25 mouse cellular contexts compared by ENCODE assay signal in genomic region chr11:46698830-46699229, GRCm38 (mm10). TPM values are rescaled to one million over a fixed set of nuclear protein-coding genes. Genes with fewer than 3 reads are reported as not detected.
DNase-seq lines count a peak whose midpoint lies in the region; ATAC-seq and TF ChIP-seq lines count a peak whose summit lies in the region.
"Had no signal": no experiment of that assay in that cellular context is flagged by ENCODE, and none has a peak within 500 bp of the region (broad histone marks: within the 10 kb centered on the region; RNA-seq: fewer than 3 reads in every experiment).

No protein-coding gene starts in this region.

- peak overlapping the region; percentile 97 for H3K4me2 ChIP-seq in CH12.LX (ENCODE audit: insufficient read depth, low read depth, poor library complexity, severe bottlenecking)
- peak overlapping the region; percentile 4 for H3K4me2 ChIP-seq in liver, postnatal 0 days (ENCODE audit: low read depth, low read length)
- H3K4me2 ChIP-seq in midbrain, postnatal 0 days (ENCODE audit: low read depth, low read length, poor library complexity, severe bottlenecking), result no peak overlapping the region
- H3K4me2 ChIP-seq: embryonic facial prominence, embryonic 13.5 days; midbrain, embryonic 15.5 days; neural tube, embryonic 15.5 days had no signal

- dilution Hi-C loops in CH12.LX (cut with MboI; ENCODE audit: extremely low pct_ligation_motif_present, extremely low pct_unique_long_range_greater_than_20kb, low sequenced_read_pairs), result no loop called here

- peak overlapping the region; percentile 56 to 69 (median 66) for H3K4me3 ChIP-seq in CH12.LX (replicated peaks in 1 of 3; ENCODE audit: low read depth in 2 of 3, low read length in 2 of 3, poor library complexity in 1 of 3)
- no peak overlapping the region for H3K4me3 ChIP-seq in liver, postnatal 0 days (ENCODE audit: low read depth, low read length)
- H3K4me3 ChIP-seq in midbrain, postnatal 0 days (ENCODE audit: low read depth, low read length), result no peak overlapping the region
- H3K4me3 ChIP-seq: embryonic facial prominence, embryonic 13.5 days; hindbrain, embryonic 10.5 days; megakaryocyte, embryonic 14.5 days; midbrain, embryonic 15.5 days; neural tube, embryonic 15.5 days had no signal

- WGBS in liver, postnatal 0 days (ENCODE audit: insufficient replicate concordance), result 51% methylated on average over 5 of the region's 5 CpGs
- WGBS in midbrain, postnatal 0 days, result 78% methylated on average over 5 of the region's 5 CpGs

- no peaks in the 10 kb centered on the region for H3K27me3 ChIP-seq in CH12.LX (replicated peaks)
- no peaks in the 10 kb centered on the region for H3K27me3 ChIP-seq in liver, postnatal 0 days (ENCODE audit: insufficient read depth, low read length)
- no peaks in the 10 kb centered on the region for H3K27me3 ChIP-seq in midbrain, postnatal 0 days (ENCODE audit: insufficient read depth, low read length)
- H3K27me3 ChIP-seq: embryonic facial prominence, embryonic 13.5 days; megakaryocyte, embryonic 14.5 days; midbrain, embryonic 15.5 days; neural tube, embryonic 15.5 days; Patski had no signal

- ATAC-seq in liver, postnatal 0 days, result peak; percentile 53
- no peak for ATAC-seq in midbrain, postnatal 0 days (ENCODE audit: low FRiP score)
- ATAC-seq: forebrain, embryonic 14.5 days; lung, postnatal 0 days; midbrain, embryonic 15.5 days; Patski had no signal

- H3K36me3 ChIP-seq in CH12.LX (replicated peaks in 1 of 2; ENCODE audit: control insufficient read depth in 1 of 2, insufficient read depth in 1 of 2, low read length in 1 of 2), result peaks cover 0 to 7% of the 10 kb centered on the region in 2 experiments
- no peaks in the 10 kb centered on the region for H3K36me3 ChIP-seq in liver, postnatal 0 days (replicated peaks; ENCODE audit: insufficient read depth, low read length)
- H3K36me3 ChIP-seq in midbrain, postnatal 0 days (ENCODE audit: insufficient read depth, low read length), result no peaks in the 10 kb centered on the region
- H3K36me3 ChIP-seq: embryonic facial prominence, embryonic 13.5 days; hindbrain, embryonic 10.5 days; midbrain, embryonic 15.5 days; neural tube, embryonic 15.5 days had no signal

- peak; percentile 55 for TF ChIP-seq POLR2A in CH12.LX (IDR thresholded peaks at IDR 0.05; ENCODE audit: low read depth, low read length)

- TF ChIP-seq RAD21 in CH12.LX (IDR thresholded peaks at IDR 0.05; ENCODE audit: low read depth, low read length), result no peak; the same call in none of the 2 replicates

- in situ Hi-C loops in CH12.LX (cut with MboI; ENCODE audit: low pct_ligation_motif_present, low pct_unique_long_range_greater_than_20kb, low sequenced_read_pairs), result loop anchor here (10.0 kb wide), 1 partner anchor 46 kb away; no protein-coding TSS in a partner anchor

- peak; percentile 92 for TF ChIP-seq EP300 in CH12.LX (IDR thresholded peaks at IDR 0.05; ENCODE audit: low read length)
- TF ChIP-seq EP300 in liver, postnatal 0 days (IDR thresholded peaks at IDR 0.05; ENCODE audit: low read depth), result no peak

- no peak for TF ChIP-seq CTCF in CH12.LX (conservative IDR thresholded peaks at IDR 0.05 in 1 of 2, IDR thresholded peaks at IDR 0.05 in 1 of 2; ENCODE audit: low read depth in 2 of 2, low read length in 2 of 2)
- no peak for TF ChIP-seq CTCF in liver, postnatal 0 days (IDR thresholded peaks at IDR 0.05; ENCODE audit: low read depth)
- no peak for TF ChIP-seq CTCF in midbrain, postnatal 0 days (IDR thresholded peaks at IDR 0.05)

- peak; percentile 5 for DNase-seq in kidney, postnatal 14 days
- no peak for DNase-seq in kidney, postnatal 10 days
- DNase-seq in A20 (ENCODE audit: low read depth, low spot score) (peak; percentile 88), CH12.LX (ENCODE audit: extremely low read depth) (peak; percentile 87)
- no peak for DNase-seq in liver, postnatal 0 days
- no peak for DNase-seq in midbrain, postnatal 0 days (ENCODE audit: low spot score)
- DNase-seq in embryo, embryonic 11 days, result no peak
- DNase-seq: adrenal gland, adult 8-10 months; cerebellum, adult 9-10 months; gastrocnemius, postnatal 25 days had no signal

- peaks cover 23% of the 10 kb centered on the region for H3K79me2 ChIP-seq in CH12.LX (replicated peaks; ENCODE audit: control insufficient read depth, extremely low read depth, insufficient read depth, poor library complexity, severe bottlenecking)

- H3K9me3 ChIP-seq in CH12.LX (replicated peaks; ENCODE audit: low read length), result peaks cover 8% of the 10 kb centered on the region
- no peaks in the 10 kb centered on the region for H3K9me3 ChIP-seq in liver, postnatal 0 days (ENCODE audit: low read length)
- H3K9me3 ChIP-seq in midbrain, postnatal 0 days (ENCODE audit: low read length), result no peaks in the 10 kb centered on the region
- H3K9me3 ChIP-seq: hindbrain, embryonic 10.5 days; midbrain, embryonic 15.5 days had no signal

- peaks cover 0 to 37% of the 10 kb centered on the region in 2 experiments; a peak in 2 of 4 replicates for H3K4me1 ChIP-seq in CH12.LX (ENCODE audit: control insufficient read depth in 1 of 2, insufficient read depth in 2 of 2)
- H3K4me1 ChIP-seq in liver, postnatal 0 days (ENCODE audit: insufficient read depth), result no peaks in the 10 kb centered on the region
- H3K4me1 ChIP-seq in midbrain, postnatal 0 days (ENCODE audit: insufficient read depth, low read length), result no peaks in the 10 kb centered on the region
- H3K4me1 ChIP-seq: embryonic facial prominence, embryonic 13.5 days; hindbrain, embryonic 10.5 days; megakaryocyte, embryonic 14.5 days; midbrain, embryonic 15.5 days; neural tube, embryonic 15.5 days had no signal

- peak overlapping the region; percentile 71 for H3K9ac ChIP-seq in CH12.LX (ENCODE audit: insufficient read depth, low read depth)
- H3K9ac ChIP-seq in liver, postnatal 0 days (replicated peaks), result no peak overlapping the region
- no peak overlapping the region for H3K9ac ChIP-seq in midbrain, postnatal 0 days (replicated peaks; ENCODE audit: low read length, poor library complexity, severe bottlenecking)
- H3K9ac ChIP-seq: embryonic facial prominence, embryonic 13.5 days; midbrain, embryonic 15.5 days; neural tube, embryonic 15.5 days had no signal

- peak overlapping the region; percentile 65; the same call in 1 of the 2 replicates for H3K27ac ChIP-seq in CH12.LX (ENCODE audit: insufficient read depth, low read depth)
- H3K27ac ChIP-seq in liver, postnatal 0 days (ENCODE audit: low read depth), result no peak overlapping the region
- no peak overlapping the region for H3K27ac ChIP-seq in midbrain, postnatal 0 days (ENCODE audit: low read depth, low read length)
- H3K27ac ChIP-seq: embryonic facial prominence, embryonic 13.5 days; hindbrain, embryonic 10.5 days; midbrain, embryonic 15.5 days; neural tube, embryonic 15.5 days; stomach, postnatal 0 days had no signal

TF ChIP-seq in CH12.LX, 34 proteins besides CTCF, POLR2A, EP300 and RAD21 (continues in another document):
- TF ChIP-seq USF2 (conservative IDR thresholded peaks at IDR 0.05; ENCODE audit: low read depth, low read length) (no peak), ZKSCAN1 (IDR thresholded peaks at IDR 0.05; ENCODE audit: borderline replicate concordance, low read depth, low read length) (no peak), CHD1 (IDR thresholded peaks at IDR 0.05; ENCODE audit: low read depth, low read length) (no peak), JUND (conservative IDR thresholded peaks at IDR 0.05; ENCODE audit: low read depth, low read length) (peak; percentile 53), NELFE (IDR thresholded peaks at IDR 0.05; ENCODE audit: low read depth, low read length) (peak; percentile 18; the same call in 1 of the 2 replicates), POLR2AphosphoS2 (IDR thresholded peaks at IDR 0.05; ENCODE audit: low read depth, low read length) (no peak), ETS1 (conservative IDR thresholded peaks at IDR 0.05; ENCODE audit: low read depth, low read length) (peak; percentile 57; the same call in 1 of the 2 replicates), TBP (conservative IDR thresholded peaks at IDR 0.05; ENCODE audit: low read depth, low read length) (peak; percentile 90), IRF4 (IDR thresholded peaks at IDR 0.05; ENCODE audit: low read depth, low read length) (peak; percentile 95), HCFC1 (IDR thresholded peaks at IDR 0.05; ENCODE audit: low read depth, low read length) (0 out of 2 replicates have a peak, but pooled peaks have one; percentile 21), ELF1 (IDR thresholded peaks at IDR 0.05; ENCODE audit: low read depth, low read length) (no peak), E2F4 (IDR thresholded peaks at IDR 0.05; ENCODE audit: insufficient replicate concordance, low read depth, low read length) (0 out of 2 replicates have a peak, but pooled peaks have one; percentile 15), GABPA (IDR thresholded peaks at IDR 0.05; ENCODE audit: insufficient replicate concordance, low read depth, low read length) (no peak), SMC3 (IDR thresholded peaks at IDR 0.05; ENCODE audit: low read depth, low read length) (no peak), MAFK (IDR thresholded peaks at IDR 0.05; ENCODE audit: insufficient replicate concordance, low read length) (peak; percentile 19; the same call in 1 of the 2 replicates), ZC3H11A (IDR thresholded peaks at IDR 0.05; ENCODE audit: low read depth, low read length) (no peak), NRF1 (IDR thresholded peaks at IDR 0.05; ENCODE audit: low read depth, low read length) (no peak), USF1 (IDR thresholded peaks at IDR 0.05; ENCODE audit: low read depth, low read length) (no peak), RCOR1 (conservative IDR thresholded peaks at IDR 0.05; ENCODE audit: low read depth, low read length) (peak; percentile 80; the same call in 1 of the 2 replicates), ZMIZ1 (IDR thresholded peaks at IDR 0.05; ENCODE audit: low read depth, low read length) (no peak), CHD2 (IDR thresholded peaks at IDR 0.05; ENCODE audit: low read length) (peak; percentile 21)

RNA-seq across cellular contexts. Expression of gene Timd2, which starts 8.0 kb away (rescaled TPM):
- total RNA-seq in CH12.LX (2012; rRNA removed), result 66.3 and 75.1 TPM in 2 replicates
- 212 and 241 TPM in 2 replicates for total RNA-seq in CH12.LX (2014; rRNA removed)
- 119 and 133 TPM in 2 replicates for polyA plus RNA-seq in CH12.LX (2012; ENCODE audit: insufficient read length, low read depth)
- polyA plus RNA-seq in liver, postnatal 0 days (2015; fragmentation: Nextera tagmentation; extraction: Ambion mirVana), result 49.1 and 49.2 TPM in 2 replicates
- not detected in 2 replicates for total RNA-seq in midbrain, postnatal 0 days (2014; rRNA removed)
- polyA plus RNA-seq in midbrain, postnatal 0 days (2015; fragmentation: Nextera tagmentation; extraction: Ambion mirVana), result 0.16 TPM in 1 of 2 replicates, not detected in the other
- total RNA-seq: adrenal gland, adult 8-10 months; gastrocnemius, postnatal 25 days; layer of hippocampus, adult 18-20 months; layer of hippocampus, postnatal 25 days; left cerebral cortex, postnatal 10 days had no signal
- polyA plus RNA-seq: cortical plate, adult 2 months; embryonic facial prominence, embryonic 13.5 days; heart, postnatal 0 days; neural tube, embryonic 15.5 days; stomach, postnatal 0 days had no signal

RNA-seq across cellular contexts. Expression of gene Havcr1, which starts 36.0 kb away (rescaled TPM):
- total RNA-seq in CH12.LX (2012; rRNA removed) (0.08 TPM in 1 of 2 replicates, not detected in the other), CH12.LX (2014; rRNA removed) (0.38 TPM in 1 of 2 replicates, not detected in the other)
- 0.50 and 0.90 TPM in 2 replicates for polyA plus RNA-seq in CH12.LX (2012; ENCODE audit: insufficient read length, low read depth)
- 0.07 TPM in 1 of 2 replicates, not detected in the other for polyA plus RNA-seq in liver, postnatal 0 days (2015; fragmentation: Nextera tagmentation; extraction: Ambion mirVana)
- total RNA-seq in midbrain, postnatal 0 days (2014; rRNA removed), result not detected in 2 replicates
- polyA plus RNA-seq in midbrain, postnatal 0 days (2015; fragmentation: Nextera tagmentation; extraction: Ambion mirVana), result not detected in 2 replicates
- total RNA-seq: gastrocnemius, postnatal 25 days; layer of hippocampus, adult 18-20 months; layer of hippocampus, postnatal 25 days; left cerebral cortex, postnatal 10 days had no signal
- polyA plus RNA-seq: cortical plate, adult 2 months; embryonic facial prominence, embryonic 13.5 days; forebrain, embryonic 14.5 days; heart, postnatal 0 days; midbrain, embryonic 15.5 days; stomach, postnatal 0 days; thymus, postnatal 0 days had no signal

Comparison
In these comparisons a context has a peak if more than half of its experiments do, and no peak if none do; other contexts are left out.
1. DNase-seq: peak in kidney, postnatal 14 days (single experiment), A20 (single experiment) and CH12.LX (single experiment); none in kidney, postnatal 10 days (single experiment), liver, postnatal 0 days (single experiment), midbrain, postnatal 0 days (single experiment) and embryo, embryonic 11 days (single experiment).
2. H3K4me3 ChIP-seq: peak in CH12.LX (3 of 3); none in liver, postnatal 0 days (single experiment) and midbrain, postnatal 0 days (single experiment).
3. RNA of gene Timd2, which starts 8.0 kb away (polyA plus RNA-seq): 119 to 133 TPM in CH12.LX and 49.1 to 49.2 TPM in liver, postnatal 0 days; 0.16 TPM in midbrain, postnatal 0 days; every median in the first group is over 10 times any median in the second.